Mouse (Mus musculus): ENCODE measurements around the gene Krt39. TPM values are rescaled to one million over a fixed set of nuclear protein-coding genes. Genes with fewer than 3 reads are reported as not detected.

Krt39 gene
- total and polyA plus RNA-seq, 3 experiments, result not detected

- Histone ChIP-seq H3K4me3 (no peak overlapping the region), H3K27me3 (ENCODE audit: control insufficient read depth, insufficient read depth, low read length) (no peaks in the 10 kb centered on the region), H3K27ac (no peak overlapping the region), H3K9ac (ENCODE audit: low read depth, low read length) (no peak overlapping the region), H3K4me1 (ENCODE audit: control insufficient read depth, insufficient read depth, low read length) (no peaks in the 10 kb centered on the region), H3K36me3 (ENCODE audit: control insufficient read depth, insufficient read depth, low read length) (no peaks in the 10 kb centered on the region), H3K79me2 (replicated peaks; ENCODE audit: control insufficient read depth, insufficient read depth, low read length) (no peaks in the 10 kb centered on the region)
- no peak for TF ChIP-seq EP300 (IDR thresholded peaks at IDR 0.05; ENCODE audit: insufficient read depth, low read depth, low read length)
- no peak for TF ChIP-seq CTCF (IDR thresholded peaks at IDR 0.05)
- no peak for TF ChIP-seq POLR2A (IDR thresholded peaks at IDR 0.05; ENCODE audit: insufficient read depth, low read depth, low read length)
- WGBS, result 84% methylated on average over 2 of the region's 2 CpGs
- intact Hi-C loops (cut with DNase I), result no loop called here
- DNase-seq, result no peak
Observed at GRCm38 (mm10) chr11:99556195-99556594, 35.1 kb upstream of the Krt39 start.

GRCm38 (mm10) chr11:99550765-99551164 is 29.6 kb upstream of the Krt39 start, which contains the start of gene Krtap3-3:
Krtap3-3 (minus strand) TSS chr11:99550865.
- no peak for DNase-seq
- intact Hi-C loops (cut with DNase I), result no loop called here
- Histone ChIP-seq H3K27ac (no peak within 1 kb of the TSS), H3K36me3 (ENCODE audit: control insufficient read depth, insufficient read depth, low read length) (no peaks in the 10 kb centered on the region), H3K9ac (ENCODE audit: low read depth, low read length) (no peak within 1 kb of the TSS), H3K4me3 (no peak within 1 kb of the TSS), H3K79me2 (replicated peaks; ENCODE audit: control insufficient read depth, insufficient read depth, low read length) (no peaks in the 10 kb centered on the region), H3K27me3 (ENCODE audit: control insufficient read depth, insufficient read depth, low read length) (no peaks in the 10 kb centered on the region), H3K4me1 (ENCODE audit: control insufficient read depth, insufficient read depth, low read length) (no peaks in the 10 kb centered on the region)
- TF ChIP-seq CTCF (IDR thresholded peaks at IDR 0.05), result no peak
- TF ChIP-seq EP300 (IDR thresholded peaks at IDR 0.05; ENCODE audit: insufficient read depth, low read depth, low read length), result no peak
- TF ChIP-seq POLR2A (IDR thresholded peaks at IDR 0.05; ENCODE audit: insufficient read depth, low read depth, low read length), result no peak
- 57% methylated on average over 4 of the region's 4 CpGs for WGBS

DNA sequence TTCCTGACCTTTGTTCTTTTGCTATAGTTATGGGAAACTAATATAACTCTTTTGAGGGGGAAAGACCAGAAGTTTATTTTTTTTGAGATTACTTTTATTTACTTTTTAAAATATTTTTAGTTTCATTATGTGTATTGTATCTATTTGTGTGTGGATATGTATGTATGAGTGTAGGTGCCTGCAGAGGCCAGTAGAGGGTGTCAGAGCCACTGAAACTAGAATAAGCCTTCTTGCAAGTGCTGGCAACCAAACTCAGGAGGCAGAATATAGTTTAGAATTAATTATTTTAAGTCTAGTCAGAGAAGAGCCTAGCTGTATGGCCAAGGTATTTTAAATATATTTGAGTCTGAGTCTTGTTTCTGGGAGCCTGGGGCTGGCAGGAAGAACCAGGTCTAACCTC is 26.8 kb upstream of the Krt39 start:
- Histone ChIP-seq H3K79me2 (replicated peaks; ENCODE audit: control insufficient read depth, insufficient read depth, low read length) (no peaks in the 10 kb centered on the region), H3K36me3 (ENCODE audit: control insufficient read depth, insufficient read depth, low read length) (no peaks in the 10 kb centered on the region), H3K9ac (ENCODE audit: low read depth, low read length) (no peak overlapping the region), H3K4me1 (ENCODE audit: control insufficient read depth, insufficient read depth, low read length) (no peaks in the 10 kb centered on the region), H3K27me3 (ENCODE audit: control insufficient read depth, insufficient read depth, low read length) (no peaks in the 10 kb centered on the region), H3K27ac (no peak overlapping the region), H3K4me3 (no peak overlapping the region)
- no peak for DNase-seq
- intact Hi-C loops (cut with DNase I), result no loop called here
- TF ChIP-seq POLR2A (IDR thresholded peaks at IDR 0.05; ENCODE audit: insufficient read depth, low read depth, low read length), result no peak
- TF ChIP-seq EP300 (IDR thresholded peaks at IDR 0.05; ENCODE audit: insufficient read depth, low read depth, low read length), result no peak
- no peak for TF ChIP-seq CTCF (IDR thresholded peaks at IDR 0.05)

DNA sequence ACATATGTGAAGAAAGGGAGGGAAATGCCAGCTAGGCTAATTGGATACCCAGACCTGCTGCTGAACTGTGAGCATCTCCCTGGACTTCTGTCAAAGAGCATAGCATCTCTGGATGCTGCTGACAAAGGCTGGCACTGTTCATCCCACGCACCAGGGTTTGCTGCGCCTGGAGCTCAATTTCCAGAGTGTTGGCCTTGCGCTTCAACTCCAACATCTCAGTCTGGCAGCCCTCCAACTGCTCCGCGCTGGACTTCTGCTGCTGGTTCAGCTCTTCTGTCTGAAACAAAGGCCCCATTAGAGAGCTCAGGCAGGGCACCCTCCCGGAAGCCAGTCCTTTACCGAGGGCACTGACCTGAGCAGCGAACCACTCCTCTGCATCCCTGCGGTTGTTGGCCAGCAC is 18.6 kb upstream of the Krt39 start:
- no peak overlapping the region for H3K4me3 ChIP-seq
- 46% methylated on average over 9 of the region's 9 CpGs for WGBS
- no peaks in the 10 kb centered on the region for H3K4me1 ChIP-seq (ENCODE audit: control insufficient read depth, insufficient read depth, low read length)
- H3K27me3 ChIP-seq (ENCODE audit: control insufficient read depth, insufficient read depth, low read length), result peaks cover 2% of the 10 kb centered on the region; the same call in 1 of the 2 replicates
- TF ChIP-seq CTCF (IDR thresholded peaks at IDR 0.05), result no peak
- TF ChIP-seq POLR2A (IDR thresholded peaks at IDR 0.05; ENCODE audit: insufficient read depth, low read depth, low read length), result no peak
- TF ChIP-seq EP300 (IDR thresholded peaks at IDR 0.05; ENCODE audit: insufficient read depth, low read depth, low read length), result no peak
- no peak overlapping the region for H3K27ac ChIP-seq
- H3K9ac ChIP-seq (ENCODE audit: low read depth, low read length), result no peak overlapping the region
- no peaks in the 10 kb centered on the region for H3K36me3 ChIP-seq (ENCODE audit: control insufficient read depth, insufficient read depth, low read length)
- no peaks in the 10 kb centered on the region for H3K79me2 ChIP-seq (replicated peaks; ENCODE audit: control insufficient read depth, insufficient read depth, low read length)
- DNase-seq, result no peak
- intact Hi-C loops (cut with DNase I), result no loop called here

- 77% methylated on average over 8 of the region's 8 CpGs for WGBS
- DNase-seq, result no peak
- Histone ChIP-seq H3K27ac (no peak overlapping the region), H3K9ac (ENCODE audit: low read depth, low read length) (no peak overlapping the region), H3K79me2 (replicated peaks; ENCODE audit: control insufficient read depth, insufficient read depth, low read length) (no peaks in the 10 kb centered on the region), H3K4me1 (ENCODE audit: control insufficient read depth, insufficient read depth, low read length) (no peaks in the 10 kb centered on the region), H3K27me3 (ENCODE audit: control insufficient read depth, insufficient read depth, low read length) (no peaks in the 10 kb centered on the region), H3K36me3 (ENCODE audit: control insufficient read depth, insufficient read depth, low read length) (no peaks in the 10 kb centered on the region), H3K4me3 (no peak overlapping the region)
- intact Hi-C loops (cut with DNase I), result no loop called here
- TF ChIP-seq EP300 (IDR thresholded peaks at IDR 0.05; ENCODE audit: insufficient read depth, low read depth, low read length) (no peak), POLR2A (IDR thresholded peaks at IDR 0.05; ENCODE audit: insufficient read depth, low read depth, low read length) (no peak), CTCF (IDR thresholded peaks at IDR 0.05) (no peak)
Observed at GRCm38 (mm10) chr11:99514098-99514497, 7.0 kb downstream of the Krt39 start.

GRCm38 (mm10) chr11:99500095-99500805 is 20.9 kb downstream of the Krt39 start:
- TF ChIP-seq POLR2A (IDR thresholded peaks at IDR 0.05; ENCODE audit: insufficient read depth, low read depth, low read length) (no peak), CTCF (IDR thresholded peaks at IDR 0.05) (no peak), EP300 (IDR thresholded peaks at IDR 0.05; ENCODE audit: insufficient read depth, low read depth, low read length) (no peak)
- Histone ChIP-seq H3K9ac (ENCODE audit: low read depth, low read length) (no peak overlapping the region), H3K36me3 (ENCODE audit: control insufficient read depth, insufficient read depth, low read length) (no peaks in the 10 kb centered on the region), H3K4me3 (no peak overlapping the region), H3K79me2 (replicated peaks; ENCODE audit: control insufficient read depth, insufficient read depth, low read length) (no peaks in the 10 kb centered on the region), H3K27me3 (ENCODE audit: control insufficient read depth, insufficient read depth, low read length) (no peaks in the 10 kb centered on the region), H3K27ac (no peak overlapping the region), H3K4me1 (ENCODE audit: control insufficient read depth, insufficient read depth, low read length) (no peaks in the 10 kb centered on the region)
- WGBS, result 78% methylated on average over 9 of the region's 9 CpGs
- intact Hi-C loops (cut with DNase I), result no loop called here
- no peak for DNase-seq

Measured in heart, adult 2 months (tissue).